Mouse (Mus musculus): ENCODE measurements around the gene Tk2. TPM values are rescaled to one million over a fixed set of nuclear protein-coding genes. Genes with fewer than 3 reads are reported as not detected.
"Not testable (repeated sequence)": the region's sequence is repeated elsewhere in the genome, so short reads cannot be mapped to it uniquely, and the experiment has no call there.

The Tk2 gene
- total RNA-seq (2021), result 10 to 100 TPM; 40.6 to 41.1 TPM

DNA sequence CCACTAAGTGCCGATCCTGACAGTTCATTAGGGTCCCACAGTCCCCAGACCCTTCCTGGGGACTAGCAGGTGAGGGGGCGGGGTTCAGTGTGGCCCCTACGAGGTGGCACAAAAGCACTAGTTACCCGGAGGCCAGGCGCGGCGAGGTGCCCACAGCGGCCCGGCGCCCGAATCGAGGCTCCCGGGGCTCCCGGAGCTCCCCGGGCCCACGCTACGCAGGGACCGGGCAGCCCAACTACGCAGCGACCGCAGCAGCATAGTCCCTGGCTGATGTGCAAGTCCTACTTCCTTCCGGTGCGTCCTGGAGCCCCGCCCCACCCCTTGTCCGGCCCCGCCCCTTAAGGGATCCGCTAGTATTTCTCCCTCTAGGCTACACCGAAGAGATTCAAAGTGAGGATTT lies at the start of gene Tk2:
Gene Tk2 (minus strand): TSS at position 283 of the 400 bp plus-strand sequence.
- intact Hi-C loops (cut with DNase I), result loop anchor here (10.0 kb wide), 1 partner anchor 187 kb away; no protein-coding TSS in a partner anchor
- peak; percentile 62 to 87 for DNase-seq (ENCODE audit: extremely low spot score in 1 of 2, low spot score in 2 of 2)

DNA sequence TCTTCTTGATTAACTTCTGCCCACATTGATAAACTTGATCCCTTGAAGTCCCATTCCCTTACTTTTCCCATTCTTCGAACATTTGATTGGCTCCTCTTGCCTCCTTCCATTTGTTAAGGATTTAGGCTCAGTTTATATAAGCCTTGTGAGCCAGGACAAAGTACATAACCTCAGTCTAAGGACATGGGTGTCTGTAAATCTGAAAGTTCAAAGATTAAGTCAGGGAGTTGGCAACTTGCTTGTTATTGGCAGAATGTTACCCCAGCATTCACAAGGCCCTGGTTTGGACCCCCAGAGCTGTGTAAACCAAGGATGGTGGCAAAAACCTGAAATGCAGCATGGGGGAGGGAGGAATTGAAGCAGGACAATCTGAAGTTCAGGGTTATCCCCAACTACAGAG lies 46.0 kb upstream of the Tk2 start:
- no peak for DNase-seq (ENCODE audit: extremely low spot score in 1 of 2, low spot score in 2 of 2)
- intact Hi-C loops (cut with DNase I), result no loop called here

DNA sequence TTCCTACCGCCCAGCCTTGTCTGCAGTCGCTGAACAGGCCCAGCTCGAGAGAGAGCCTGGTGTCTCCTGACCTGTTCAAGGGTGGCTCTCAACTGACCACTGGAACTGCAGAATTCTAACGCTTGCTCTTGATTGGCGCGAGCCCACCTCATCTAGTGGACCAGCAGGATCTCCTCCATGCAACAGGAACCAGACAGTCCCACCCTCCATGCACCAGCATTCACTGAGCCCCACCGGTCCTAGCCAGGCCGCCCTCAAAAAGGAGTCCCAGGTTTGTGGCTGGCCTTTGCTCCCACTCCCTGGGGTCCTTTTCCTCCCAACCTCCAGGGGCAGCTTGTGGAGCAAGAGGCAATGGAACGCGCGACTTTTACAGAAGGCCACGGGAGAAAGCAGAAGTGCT lies 44.7 kb upstream of the Tk2 start, which contains the start of gene Cmtm2a:
Gene Cmtm2a (minus strand): TSS at position 101 of the 400 bp plus-strand sequence.
- DNase-seq (ENCODE audit: extremely low spot score in 1 of 2, low spot score in 2 of 2); intact Hi-C loops (cut with DNase I): not testable (repeated sequence)

DNA sequence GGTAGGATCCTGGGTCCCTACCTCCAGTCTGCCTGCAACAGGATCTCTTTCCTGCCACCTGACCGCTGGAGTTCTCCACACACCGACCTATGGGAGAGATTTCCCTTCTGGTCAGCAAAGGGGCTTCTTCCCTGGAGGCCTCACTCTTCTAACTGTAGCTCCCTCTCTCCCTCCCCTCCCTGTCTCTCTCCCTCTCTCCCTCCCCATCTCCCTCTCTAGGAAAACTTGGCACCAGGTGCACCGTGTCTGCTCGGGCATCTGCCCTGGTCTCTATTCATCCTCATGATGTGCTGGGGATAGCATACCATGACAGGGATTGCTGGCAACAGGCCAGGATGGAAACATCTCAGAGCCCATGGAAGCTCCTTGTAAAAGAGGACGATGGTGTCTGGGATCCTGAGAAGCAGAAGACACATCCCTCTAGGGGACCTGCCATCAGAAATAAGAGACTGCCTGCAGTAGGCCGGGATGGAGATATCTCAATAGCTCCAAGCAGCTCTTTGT lies 20.6 kb upstream of the Tk2 start:
- no peak for DNase-seq (ENCODE audit: extremely low spot score in 1 of 2, low spot score in 2 of 2)
- intact Hi-C loops (cut with DNase I), result no loop called here

DNA sequence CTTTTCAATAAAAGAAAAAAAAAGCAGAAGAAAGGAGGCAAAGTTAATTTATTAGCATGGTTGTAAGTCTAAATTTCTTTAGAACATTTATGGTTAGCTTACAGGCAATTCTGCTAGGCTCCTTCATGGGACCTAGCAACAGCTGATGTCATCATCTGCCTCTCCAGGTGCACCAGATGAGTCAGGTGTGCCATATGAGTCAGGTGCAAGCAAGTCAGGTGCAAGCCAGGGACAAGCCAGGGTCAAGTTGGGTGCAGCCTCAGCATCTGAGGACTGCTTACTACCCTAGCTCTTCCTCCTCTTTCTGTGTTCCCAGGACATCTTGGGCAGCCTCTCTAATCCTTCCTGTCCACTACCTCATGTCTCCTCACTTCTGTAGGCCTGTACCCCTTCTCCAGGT lies 20.0 kb upstream of the Tk2 start:
- no peak for DNase-seq (ENCODE audit: extremely low spot score in 1 of 2, low spot score in 2 of 2)

DNA sequence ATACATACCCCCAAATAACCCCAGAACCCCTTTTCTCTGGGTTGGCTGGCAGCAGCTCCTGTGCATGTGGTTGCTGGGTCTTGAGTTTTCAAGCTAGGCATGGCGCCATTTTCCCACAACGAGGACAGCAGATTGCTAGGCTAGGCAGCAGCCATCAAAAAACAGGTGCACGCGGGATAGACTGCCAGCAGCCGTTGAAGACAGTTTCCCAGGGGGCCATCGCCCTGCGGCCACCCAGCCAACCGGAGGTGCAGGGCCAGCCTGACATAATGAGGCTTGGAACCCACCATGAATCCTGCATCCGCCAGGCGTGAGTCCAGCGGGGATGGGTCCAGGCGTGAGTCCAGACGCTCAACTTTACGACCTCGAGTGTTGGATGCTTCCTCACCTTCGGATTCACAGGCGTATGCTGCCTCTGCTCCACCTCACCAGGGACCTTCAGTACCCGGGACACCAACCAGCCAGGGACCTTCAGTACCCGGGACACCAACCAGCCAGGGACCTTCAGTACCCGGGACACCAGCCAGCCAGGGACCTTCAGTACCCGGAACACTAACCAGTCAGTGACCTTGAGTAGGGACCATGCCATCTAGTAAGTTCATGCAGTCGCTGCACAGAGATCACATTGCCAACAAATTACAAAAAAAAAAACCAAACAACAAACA lies 16.0 kb upstream of the Tk2 start:
- DNase-seq (ENCODE audit: extremely low spot score in 1 of 2, low spot score in 2 of 2); intact Hi-C loops (cut with DNase I): not testable (repeated sequence)

More for the DNA sequence above, 20.0 kb upstream of the Tk2 start:
- intact Hi-C loops (cut with DNase I), result no loop called here

DNA sequence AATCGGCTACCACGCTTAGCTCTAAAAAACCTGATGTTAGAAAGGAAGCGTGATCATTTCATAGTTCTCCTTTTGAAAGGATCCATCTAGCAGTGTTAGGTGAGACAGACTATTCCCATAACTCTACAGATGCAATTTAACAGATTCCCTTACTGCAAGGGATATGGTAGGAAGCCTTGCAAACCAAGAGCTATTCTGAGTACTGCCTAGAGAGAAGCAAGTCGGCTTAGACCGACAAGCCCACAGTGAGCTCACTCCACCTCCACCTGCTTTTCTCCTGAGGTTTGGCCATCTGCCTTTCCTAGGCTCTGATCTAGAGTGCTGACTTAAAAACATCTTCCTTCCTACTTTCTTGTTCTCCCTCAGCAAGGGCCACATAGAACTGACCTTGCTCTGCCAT lies 13.4 kb upstream of the Tk2 start:
- DNase-seq (ENCODE audit: extremely low spot score in 1 of 2, low spot score in 2 of 2); intact Hi-C loops (cut with DNase I): not testable (repeated sequence)

DNA sequence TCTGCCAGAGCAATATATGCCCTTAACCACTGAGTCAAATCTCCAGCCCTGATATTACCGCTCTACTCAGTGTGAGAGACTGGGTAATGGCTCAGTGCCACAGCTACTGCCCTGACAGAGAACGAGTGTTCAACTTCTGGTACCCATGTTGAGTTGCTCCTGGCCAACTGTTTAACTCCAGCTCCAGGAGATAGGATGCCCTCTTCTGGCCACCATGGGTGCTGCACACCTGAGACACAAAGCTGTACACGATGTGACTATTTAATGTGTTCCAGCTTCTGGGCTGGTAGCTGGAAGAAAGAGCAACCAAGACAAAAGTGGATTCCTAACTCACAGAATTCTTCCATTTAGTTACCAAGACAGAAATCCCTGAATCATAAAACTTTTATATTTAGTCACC lies 4.7 kb upstream of the Tk2 start:
- intact Hi-C loops (cut with DNase I), result loop anchor here (5.0 kb wide), 1 partner anchor 89 kb away; no protein-coding TSS in a partner anchor
- no peak for DNase-seq (ENCODE audit: extremely low spot score in 1 of 2, low spot score in 2 of 2)

DNA sequence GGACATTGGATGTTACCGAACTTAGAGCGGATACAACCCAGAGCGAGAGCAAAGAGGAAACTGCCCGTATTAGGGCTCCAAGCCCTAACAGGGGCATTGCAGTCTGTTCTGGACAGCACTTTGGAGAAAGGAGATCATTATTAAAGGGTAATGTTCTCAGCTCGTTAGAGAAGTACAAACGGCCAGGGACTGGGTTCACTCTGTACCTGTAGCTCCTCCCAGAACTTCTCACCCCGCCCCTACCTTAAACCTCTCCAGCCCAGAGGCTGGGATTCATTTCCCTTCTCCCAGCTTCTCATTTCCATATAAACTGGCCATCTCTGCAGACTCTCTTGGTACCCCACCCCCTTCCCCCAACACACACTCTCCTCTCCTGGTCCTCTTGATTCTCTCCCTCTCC lies 3.1 kb upstream of the Tk2 start:
- intact Hi-C loops (cut with DNase I), result loop anchor here (5.0 kb wide), 1 partner anchor 91 kb away; no protein-coding TSS in a partner anchor
- no peak for DNase-seq (ENCODE audit: extremely low spot score in 1 of 2, low spot score in 2 of 2)

DNA sequence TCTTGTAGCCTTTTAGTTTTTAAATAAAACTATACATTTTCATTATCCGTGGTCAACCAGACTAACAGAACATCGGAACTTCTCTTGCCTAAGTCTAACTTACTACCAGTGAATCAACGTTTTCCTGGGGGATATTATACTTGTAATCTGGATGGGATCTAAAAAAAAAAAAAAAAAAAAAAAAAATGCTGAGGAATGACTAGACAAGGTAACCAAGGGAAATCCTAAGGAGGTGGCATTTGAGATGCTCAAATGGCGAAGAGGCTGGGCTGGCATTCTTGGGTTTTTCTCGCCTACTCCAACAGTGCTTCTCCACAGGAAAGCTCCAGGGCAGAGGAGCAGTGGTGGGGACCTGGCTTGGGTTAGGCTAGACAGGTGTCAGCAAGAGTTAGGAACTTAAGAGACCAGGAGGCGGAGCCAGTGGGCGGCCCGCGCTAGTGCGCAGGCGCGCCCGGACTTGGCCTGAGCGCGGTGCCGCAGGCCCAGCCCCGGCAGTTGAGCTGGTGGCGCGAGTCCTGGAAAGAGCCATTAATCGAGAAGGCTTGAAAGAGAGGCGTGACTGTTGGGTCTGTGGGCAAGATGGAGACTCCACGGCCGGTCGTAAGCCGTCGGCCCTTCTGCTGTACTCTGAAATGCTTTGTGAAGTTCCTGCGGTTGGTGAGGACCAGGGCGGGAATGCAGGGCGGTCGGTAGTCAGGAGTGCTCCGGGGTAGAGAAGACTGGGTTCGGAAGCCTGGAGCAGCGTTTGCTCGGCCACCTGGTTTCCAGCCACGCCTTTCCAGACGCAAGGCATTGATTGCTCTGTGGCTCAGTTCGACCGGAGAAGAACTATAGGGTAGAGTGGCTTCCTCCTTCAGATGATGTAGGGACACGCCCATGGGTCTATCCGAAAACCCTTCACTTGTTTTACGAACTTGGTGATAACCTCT lies 2.3 kb upstream of the Tk2 start, which contains the start of gene Cklf:
Gene Cklf (plus strand): TSS at position 423 of the 929 bp plus-strand sequence.
- peak; percentile 56 to 87 for DNase-seq (ENCODE audit: extremely low spot score in 1 of 2, low spot score in 2 of 2)
- intact Hi-C loops (cut with DNase I), result loop anchor here (5.0 kb wide), 1 partner anchor 92 kb away; no protein-coding TSS in a partner anchor

DNA sequence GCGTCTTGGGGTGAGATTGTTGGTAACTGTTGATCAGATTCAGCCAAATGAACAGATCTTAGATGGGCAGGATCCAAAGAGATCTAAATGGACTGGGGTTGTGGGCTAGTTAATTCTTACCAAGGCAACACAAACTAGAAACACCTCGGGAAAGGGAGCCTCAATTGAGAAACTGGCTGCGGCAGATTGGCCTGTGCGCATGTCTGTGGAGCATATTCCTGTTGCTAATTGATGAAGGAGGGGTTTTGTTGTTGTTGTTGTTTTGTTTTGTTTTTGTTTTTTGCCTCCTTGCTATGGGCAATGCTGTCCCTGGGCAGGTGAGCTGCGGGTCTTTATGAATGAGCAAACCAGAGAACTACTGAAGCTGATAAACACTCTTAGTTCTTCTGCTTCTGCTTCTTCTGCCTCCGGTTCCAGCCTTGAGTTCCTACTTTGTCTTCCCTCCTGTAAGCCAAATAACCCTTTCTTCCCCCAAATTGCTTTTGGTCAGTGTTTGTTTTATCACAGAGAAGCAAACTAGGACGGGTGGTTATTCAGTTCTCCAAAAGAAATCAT lies 1.2 kb upstream of the Tk2 start:
- intact Hi-C loops (cut with DNase I), result loop anchor here (10.0 kb wide), 1 partner anchor 185 kb away; no protein-coding TSS in a partner anchor
- DNase-seq (ENCODE audit: extremely low spot score in 1 of 2, low spot score in 2 of 2), result no peak

DNA sequence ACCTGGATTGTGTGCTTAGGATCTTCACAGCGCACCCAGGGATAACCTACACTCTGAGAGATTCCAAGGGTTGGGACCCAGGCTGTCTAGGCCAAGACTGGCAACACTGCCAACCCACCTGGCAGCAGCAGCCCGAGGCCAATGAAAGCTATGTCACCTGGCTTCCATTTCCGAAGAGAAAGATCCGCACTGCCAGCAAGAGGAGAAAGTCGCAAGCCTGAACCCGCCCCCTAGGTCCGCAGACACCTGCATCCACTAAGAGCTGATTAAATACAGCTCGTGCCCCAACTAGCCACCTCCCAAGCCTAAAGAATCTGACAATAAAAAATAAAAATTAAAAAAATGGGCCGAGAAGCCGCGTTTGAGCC lies 466 bp downstream of the Tk2 start:
- intact Hi-C loops (cut with DNase I), result loop anchor here (10.0 kb wide), 1 partner anchor 187 kb away; no protein-coding TSS in a partner anchor
- DNase-seq (ENCODE audit: extremely low spot score in 1 of 2, low spot score in 2 of 2), result no peak

DNA sequence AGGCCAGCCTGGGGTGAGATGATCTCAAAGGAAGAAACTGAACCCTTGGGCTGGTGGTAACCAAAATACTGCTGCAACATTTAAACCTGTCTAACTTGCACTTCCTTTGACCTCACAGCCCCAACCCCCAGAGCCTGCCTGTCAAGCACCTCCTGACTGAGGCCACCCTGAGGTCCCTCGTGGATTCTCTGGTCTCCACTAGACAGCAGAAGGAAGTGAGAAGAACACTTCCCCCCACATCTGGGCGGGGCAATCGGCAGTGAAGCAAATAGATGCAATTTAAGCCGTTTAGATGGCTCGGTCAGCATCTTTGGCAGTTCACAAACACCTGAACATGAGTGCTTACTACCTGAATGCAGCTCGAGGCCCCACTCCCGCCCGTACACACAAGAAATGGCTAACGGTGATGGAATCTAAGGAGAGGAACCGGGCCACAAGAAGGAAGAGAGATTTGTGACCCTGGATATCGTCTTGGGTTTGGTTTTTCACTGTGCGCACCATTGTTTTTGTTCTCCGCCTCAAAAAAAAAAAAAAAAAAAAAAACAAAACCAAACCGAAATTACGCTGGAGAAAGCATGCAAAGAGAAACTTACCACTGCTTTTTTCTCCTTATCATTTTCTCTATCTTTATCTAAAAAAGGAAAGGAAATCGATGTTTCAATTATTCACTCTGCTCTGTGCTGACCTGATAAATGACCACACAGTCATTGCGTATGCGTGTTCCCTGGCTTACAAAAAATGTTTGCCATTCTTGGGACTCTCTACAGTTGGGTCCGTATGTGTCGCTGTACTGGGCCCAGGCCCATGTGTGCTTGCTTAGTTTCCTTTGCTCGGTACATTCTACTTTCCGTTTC lies 1.1 kb downstream of the Tk2 start:
- intact Hi-C loops (cut with DNase I), result loop anchor here (10.0 kb wide), 1 partner anchor 188 kb away; no protein-coding TSS in a partner anchor
- peak in 1 of 2 experiments; percentile 57 for DNase-seq (ENCODE audit: extremely low spot score in 1 of 2, low spot score in 2 of 2)

DNA sequence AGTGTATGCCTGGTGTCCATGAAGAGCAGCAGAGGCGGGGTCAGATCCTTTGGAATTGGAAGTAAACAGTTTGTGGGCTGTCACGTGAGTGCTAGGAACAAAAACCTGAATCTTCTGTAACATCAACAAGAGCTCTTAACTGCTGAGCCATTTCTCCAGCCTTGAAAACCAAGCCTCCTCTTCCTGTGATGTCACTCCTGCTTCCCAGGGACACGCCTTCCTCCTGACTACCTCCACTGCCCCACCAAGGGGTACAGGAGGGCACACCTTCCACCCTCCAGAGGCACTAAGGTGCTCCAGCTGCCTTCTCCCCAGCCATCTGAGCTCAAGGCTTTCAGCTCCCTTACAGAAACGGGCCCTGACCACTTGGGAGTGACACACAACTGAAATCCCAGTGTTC lies 1.7 kb downstream of the Tk2 start:
- DNase-seq (ENCODE audit: extremely low spot score in 1 of 2, low spot score in 2 of 2), result no peak
- intact Hi-C loops (cut with DNase I), result loop anchor here (10.0 kb wide), 1 partner anchor 188 kb away; no protein-coding TSS in a partner anchor

DNA sequence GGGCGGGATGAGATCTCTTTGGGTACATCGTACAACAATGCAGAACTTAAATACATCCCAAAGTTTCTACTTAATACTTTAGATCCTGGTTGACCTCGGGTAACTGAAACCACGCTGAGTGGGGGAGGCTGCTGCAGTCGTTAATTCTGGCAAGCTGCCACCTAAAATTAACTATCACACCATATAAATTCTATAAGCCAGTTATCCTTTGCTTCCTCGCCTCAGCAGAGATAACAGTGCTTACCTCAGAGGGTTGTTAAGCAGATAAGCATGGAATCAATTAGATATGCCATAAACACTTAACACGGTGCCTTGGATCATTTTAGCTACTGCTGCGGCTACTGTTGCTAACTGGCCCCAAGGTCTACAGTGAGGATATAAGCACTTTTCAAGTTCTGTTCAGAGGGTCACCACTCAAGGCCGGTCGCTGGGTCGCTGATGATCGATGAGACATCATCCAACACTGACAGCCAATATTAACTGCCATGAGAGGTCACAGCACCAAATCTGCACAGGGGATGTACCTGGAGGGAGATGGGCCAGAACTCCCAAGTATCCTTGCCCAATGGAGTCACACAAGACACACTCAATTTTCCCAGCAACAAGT lies 6.2 kb downstream of the Tk2 start:
- intact Hi-C loops (cut with DNase I), result loop anchor here (10.0 kb wide), 1 partner anchor 193 kb away; no protein-coding TSS in a partner anchor
- no peak for DNase-seq (ENCODE audit: extremely low spot score in 1 of 2, low spot score in 2 of 2)

DNA sequence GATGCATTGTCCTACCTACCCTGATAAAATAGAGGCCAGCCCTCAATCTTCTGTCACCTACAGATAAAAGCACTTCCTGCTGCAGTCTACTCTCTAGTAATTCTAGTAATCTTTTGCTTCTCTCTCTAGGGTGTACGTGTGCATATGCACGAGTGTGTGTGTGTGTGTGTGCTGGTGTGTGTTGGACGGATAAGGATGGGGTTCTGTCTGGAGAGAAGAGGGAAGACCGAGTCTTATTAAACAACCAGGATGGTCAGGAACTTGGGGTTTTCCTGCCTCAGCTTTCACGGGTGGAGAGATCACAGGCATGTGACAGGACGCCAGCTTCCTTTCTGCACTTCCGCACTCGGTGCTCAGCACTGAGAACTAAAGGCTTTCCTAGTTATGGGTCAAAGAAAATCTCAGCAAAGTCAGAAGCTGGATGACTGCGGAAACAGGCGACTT lies 8.9 kb downstream of the Tk2 start:
- DNase-seq (ENCODE audit: extremely low spot score in 1 of 2, low spot score in 2 of 2), result no peak
- intact Hi-C loops (cut with DNase I), result no loop called here

DNA sequence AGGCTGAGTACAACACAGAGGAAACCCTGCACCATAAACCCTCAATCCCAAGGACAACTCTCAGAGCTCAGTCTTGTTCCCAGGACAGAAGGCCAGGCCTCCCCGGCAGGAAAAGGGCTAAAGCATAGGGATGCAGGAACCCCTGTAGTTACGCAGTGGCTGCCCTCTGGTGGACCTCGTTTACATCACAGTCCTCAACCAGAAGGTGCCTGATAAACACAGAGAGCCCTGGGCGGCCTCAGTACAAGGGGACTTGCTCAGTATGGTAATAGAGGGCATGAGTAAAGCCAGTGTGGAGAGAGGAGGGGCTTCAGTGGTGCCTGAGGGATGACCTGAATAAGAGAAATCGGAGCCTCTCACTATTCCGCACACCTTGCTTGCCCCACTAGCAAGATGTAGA lies 13.8 kb downstream of the Tk2 start:
- intact Hi-C loops (cut with DNase I), result no loop called here
- DNase-seq (ENCODE audit: extremely low spot score in 1 of 2, low spot score in 2 of 2), result no peak

DNA sequence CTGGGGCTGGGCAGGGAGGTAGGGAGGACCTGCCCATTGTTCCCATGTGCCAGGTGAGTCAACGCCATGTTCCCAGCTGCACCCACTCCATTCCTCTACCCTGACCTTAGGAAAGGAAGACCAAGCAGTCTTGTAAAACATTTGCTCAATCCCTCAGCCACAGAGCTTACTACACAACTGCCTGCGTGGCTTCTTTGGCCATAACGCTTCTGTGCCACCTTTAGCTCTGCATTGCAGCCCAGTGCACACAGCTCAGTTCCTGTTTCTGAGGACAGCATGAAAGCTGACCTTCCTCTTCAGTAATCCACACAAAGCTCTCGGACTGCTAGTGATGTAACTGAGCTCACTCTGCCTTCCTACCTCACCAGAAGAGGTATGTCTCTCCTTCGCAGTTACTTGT lies 15.4 kb downstream of the Tk2 start:
- DNase-seq (ENCODE audit: extremely low spot score in 1 of 2, low spot score in 2 of 2), result no peak
- intact Hi-C loops (cut with DNase I), result no loop called here
